Mouse (Mus musculus) liver, postnatal 0 days (tissue): ENCODE data around the gene Col5a3.

Experiments used
- CTCF ChIP-seq: sonication (generic); IDR thresholded peaks from 2 replicates; pipeline ENCODE4 v1.5.1; 2016; ENCODE audit warnings: antibody characterized with exemption, low read depth
- EP300 ChIP-seq: IDR thresholded peaks from 2 replicates; pipeline ENCODE4 v1.6.1; 2016; ENCODE audit warnings: antibody characterized with exemption, low read depth, mild to moderate bottlenecking

- TF ChIP-seq EP300 (no peak), CTCF (no peak)
Measured at GRCm38 (mm10) chr9:20748540-20748939, 66.3 kb downstream of the Col5a3 start.
